Mouse (Mus musculus): ENCODE measurements around the gene Atp2a1. TPM values are rescaled to one million over a fixed set of nuclear protein-coding genes. Genes with fewer than 3 reads are reported as not detected.

Gene Atp2a1
- polyA plus RNA-seq (2014; fragmentation: Illumina TruSeq; extraction: RNeasy Lipid Tissue Mini Kit (QIAGEN cat#74804); ENCODE audit: low read depth, low replicate concordance) = 0.65 TPM

GRCm38 (mm10) chr7:126463004-126463403 is at the start of gene Atp2a1:
Gene Atp2a1 (minus strand): TSS chr7:126463108.

GRCm38 (mm10) chr7:126503273-126503878 is 40.5 kb upstream of the Atp2a1 start, which contains the start of gene Atxn2l:
Gene Atxn2l (minus strand): TSS chr7:126503437.

GRCm38 (mm10) chr7:126487052-126487483 is 24.2 kb upstream of the Atp2a1 start, which contains the start of gene Tufm:
Gene Tufm (plus strand): TSS chr7:126487361.

DNA sequence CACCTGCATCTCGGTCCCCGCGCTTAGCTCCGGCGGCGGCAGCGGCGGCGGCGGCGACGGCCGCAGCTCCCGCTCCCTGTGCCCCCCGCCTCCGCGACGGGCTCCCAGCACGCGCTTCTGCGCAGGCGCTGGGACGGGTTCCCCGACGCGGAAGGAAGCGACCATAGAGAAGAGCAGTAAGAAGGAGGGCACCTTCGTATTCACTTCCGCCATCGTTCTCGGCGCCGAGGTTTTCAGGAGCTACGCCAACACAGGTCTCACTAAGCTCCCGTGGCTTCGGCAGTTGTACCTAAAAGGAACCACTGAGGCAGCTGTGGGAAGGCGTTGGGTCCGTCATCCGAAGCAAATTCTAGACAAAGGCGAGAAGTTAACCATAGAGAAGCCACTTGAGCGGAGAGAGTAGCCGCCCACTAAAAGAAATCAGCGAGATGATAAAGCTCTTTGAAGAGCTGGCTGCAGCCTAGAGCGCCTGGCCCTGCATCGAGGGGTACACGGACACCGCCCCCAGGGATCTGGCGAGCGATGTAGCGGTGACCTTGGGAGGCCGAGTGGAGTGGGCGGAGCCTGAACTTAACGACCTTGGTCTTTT is 12.2 kb upstream of the Atp2a1 start, which contains the start of gene Sh2b1:
Sh2b1 (minus strand) TSS at position 432 of the 589 bp plus-strand sequence.

DNA sequence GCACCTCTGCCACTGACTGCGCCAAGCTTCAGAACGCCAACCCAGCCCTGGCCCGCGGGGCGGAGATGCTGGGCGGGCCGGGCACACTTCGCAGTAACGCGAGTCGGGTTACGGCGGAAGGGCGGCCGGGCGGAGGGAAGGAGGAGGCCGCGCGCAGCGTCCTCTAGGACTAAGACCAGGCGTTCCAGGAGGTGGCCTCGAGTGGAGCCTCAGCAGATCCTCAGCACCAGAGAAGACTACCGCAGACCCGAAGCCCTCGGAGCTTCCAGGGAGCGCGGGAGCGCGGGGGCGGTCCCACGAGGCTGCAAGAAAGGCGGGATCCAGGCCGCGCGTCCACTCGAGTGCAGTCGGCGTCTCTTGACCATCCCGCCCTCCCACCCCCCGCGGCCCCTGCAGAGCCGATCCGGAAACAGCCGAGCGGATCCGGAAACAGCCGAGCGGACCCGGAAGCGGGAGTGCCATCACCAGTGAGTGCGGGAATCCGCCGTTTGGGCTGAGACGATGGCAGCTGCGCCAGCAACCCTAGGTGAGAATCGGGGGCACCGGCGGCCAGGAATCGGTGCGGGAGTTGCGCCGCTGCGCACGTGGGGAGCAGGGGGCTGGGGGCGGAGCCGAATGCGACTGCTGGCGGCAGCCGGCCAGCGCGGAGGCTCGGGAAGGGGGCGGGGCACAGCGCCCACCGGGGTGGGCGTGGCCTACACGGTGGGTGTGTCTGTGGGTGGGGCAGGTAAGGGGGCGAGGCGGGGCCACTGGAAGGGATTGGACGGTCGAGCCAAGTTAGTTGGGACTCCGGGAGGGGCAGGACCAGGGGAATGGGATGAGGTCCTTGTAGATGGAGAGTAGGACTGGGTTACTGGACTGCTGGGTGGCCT is 34.0 kb downstream of the Atp2a1 start, which contains the start of gene Rabep2:
Rabep2 (plus strand) TSS at position 129 of the 872 bp plus-strand sequence.

DNA sequence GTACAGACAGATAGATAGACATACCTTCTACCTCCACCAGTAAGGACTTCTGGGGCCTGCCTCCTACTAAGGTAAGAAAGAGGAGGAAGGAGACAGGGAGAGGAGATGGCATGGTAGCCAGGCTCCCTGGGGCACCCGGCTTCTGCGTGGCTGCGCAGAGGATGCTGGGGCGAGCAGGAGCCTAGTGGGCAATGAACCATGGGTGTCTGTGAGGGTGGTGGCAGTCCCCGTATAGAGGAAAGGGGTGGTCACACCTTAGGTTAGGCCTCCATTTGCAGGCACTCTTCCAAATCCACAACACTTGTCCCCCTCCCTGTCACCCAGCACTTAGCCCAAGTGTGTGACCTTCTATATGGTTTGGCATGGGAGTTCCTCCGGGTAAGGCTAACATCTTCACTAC is 48.2 kb downstream of the Atp2a1 start, which contains the start of gene Cd19:
Cd19 (minus strand) TSS at position 165 of the 400 bp plus-strand sequence.

DNA sequence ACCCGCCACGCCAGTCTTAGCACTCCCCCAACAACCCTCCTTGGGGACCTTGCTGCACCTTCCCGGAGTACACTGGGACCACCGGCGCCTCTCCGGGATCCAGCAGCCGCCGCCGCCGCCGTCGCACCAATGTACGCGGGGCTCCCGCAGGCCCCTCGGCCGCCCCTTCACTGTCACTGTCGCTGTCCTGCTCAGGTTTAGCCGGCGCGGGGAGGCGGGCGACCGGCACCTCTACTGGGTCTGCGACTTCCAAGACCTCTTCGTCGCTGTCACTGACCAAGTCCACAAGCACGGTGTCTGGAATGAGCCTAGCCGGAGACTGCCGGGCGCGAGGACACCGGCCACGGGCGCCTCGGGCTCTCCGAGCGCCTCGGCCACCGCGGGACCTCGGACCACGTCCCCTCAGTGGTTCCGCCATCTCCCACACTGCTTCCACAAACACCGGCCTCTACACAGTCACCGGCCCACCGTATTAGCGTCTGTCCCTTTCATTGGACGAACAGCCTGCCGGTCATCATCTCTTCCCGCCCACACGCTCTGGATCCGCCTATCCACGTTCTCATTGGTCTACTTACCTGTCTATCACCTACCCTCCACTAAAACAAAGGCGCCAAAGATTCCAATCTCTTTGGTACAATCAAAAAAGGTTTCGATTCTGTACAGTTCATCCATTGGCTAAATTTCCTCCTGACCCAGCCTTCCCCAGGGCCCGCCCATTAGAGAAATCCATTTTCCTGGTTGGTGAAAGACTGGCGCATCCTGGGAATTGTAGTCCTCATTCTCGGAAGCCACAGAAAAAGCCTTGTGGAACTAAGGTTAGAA is 66.4 kb downstream of the Atp2a1 start, which contains the start of gene Nfatc2ip:
Nfatc2ip (minus strand) TSS at position 440 of the 822 bp plus-strand sequence.

Other genes with a start within 250 kb of the Atp2a1 start
- 27.2 TPM for gene Sbk1, start 190.5 kb downstream of the Atp2a1 start, polyA plus RNA-seq (2014; fragmentation: Illumina TruSeq; extraction: RNeasy Lipid Tissue Mini Kit (QIAGEN cat#74804); ENCODE audit: low read depth, low replicate concordance)
- gene Lat, start 93.5 kb downstream of the Atp2a1 start, polyA plus RNA-seq (2014; fragmentation: Illumina TruSeq; extraction: RNeasy Lipid Tissue Mini Kit (QIAGEN cat#74804); ENCODE audit: low read depth, low replicate concordance) = 8.0 TPM
- 38.3 TPM for gene Spns1, start 85.7 kb downstream of the Atp2a1 start, polyA plus RNA-seq (2014; fragmentation: Illumina TruSeq; extraction: RNeasy Lipid Tissue Mini Kit (QIAGEN cat#74804); ENCODE audit: low read depth, low replicate concordance)
- 6.3 TPM for gene Nfatc2ip, start 66.4 kb downstream of the Atp2a1 start, polyA plus RNA-seq (2014; fragmentation: Illumina TruSeq; extraction: RNeasy Lipid Tissue Mini Kit (QIAGEN cat#74804); ENCODE audit: low read depth, low replicate concordance)
- 0.32 TPM for gene Cd19, start 48.2 kb downstream of the Atp2a1 start, polyA plus RNA-seq (2014; fragmentation: Illumina TruSeq; extraction: RNeasy Lipid Tissue Mini Kit (QIAGEN cat#74804); ENCODE audit: low read depth, low replicate concordance)
- gene Rabep2, start 34.3 kb downstream of the Atp2a1 start, polyA plus RNA-seq (2014; fragmentation: Illumina TruSeq; extraction: RNeasy Lipid Tissue Mini Kit (QIAGEN cat#74804); ENCODE audit: low read depth, low replicate concordance) = 23.2 TPM
- 33.4 TPM for gene Sh2b1, start 12.3 kb upstream of the Atp2a1 start, polyA plus RNA-seq (2014; fragmentation: Illumina TruSeq; extraction: RNeasy Lipid Tissue Mini Kit (QIAGEN cat#74804); ENCODE audit: low read depth, low replicate concordance)
- 73.7 TPM for gene Tufm, start 24.3 kb upstream of the Atp2a1 start, polyA plus RNA-seq (2014; fragmentation: Illumina TruSeq; extraction: RNeasy Lipid Tissue Mini Kit (QIAGEN cat#74804); ENCODE audit: low read depth, low replicate concordance)
- gene Atxn2l, start 40.3 kb upstream of the Atp2a1 start, polyA plus RNA-seq (2014; fragmentation: Illumina TruSeq; extraction: RNeasy Lipid Tissue Mini Kit (QIAGEN cat#74804); ENCODE audit: low read depth, low replicate concordance) = 84.6 TPM
- 119 TPM for gene Eif3c, start 103.3 kb upstream of the Atp2a1 start, polyA plus RNA-seq (2014; fragmentation: Illumina TruSeq; extraction: RNeasy Lipid Tissue Mini Kit (QIAGEN cat#74804); ENCODE audit: low read depth, low replicate concordance)
- gene Apobr, start 121.8 kb upstream of the Atp2a1 start, polyA plus RNA-seq (2014; fragmentation: Illumina TruSeq; extraction: RNeasy Lipid Tissue Mini Kit (QIAGEN cat#74804); ENCODE audit: low read depth, low replicate concordance) = 34.2 TPM
- gene Cln3, start 122.7 kb upstream of the Atp2a1 start, polyA plus RNA-seq (2014; fragmentation: Illumina TruSeq; extraction: RNeasy Lipid Tissue Mini Kit (QIAGEN cat#74804); ENCODE audit: low read depth, low replicate concordance) = 55.2 TPM
- 0.42 TPM for gene Il27, start 131.8 kb upstream of the Atp2a1 start, polyA plus RNA-seq (2014; fragmentation: Illumina TruSeq; extraction: RNeasy Lipid Tissue Mini Kit (QIAGEN cat#74804); ENCODE audit: low read depth, low replicate concordance)
- 112 TPM for gene Nupr1, start 167.8 kb upstream of the Atp2a1 start, polyA plus RNA-seq (2014; fragmentation: Illumina TruSeq; extraction: RNeasy Lipid Tissue Mini Kit (QIAGEN cat#74804); ENCODE audit: low read depth, low replicate concordance)
- gene Sgf29, start 186.2 kb upstream of the Atp2a1 start, polyA plus RNA-seq (2014; fragmentation: Illumina TruSeq; extraction: RNeasy Lipid Tissue Mini Kit (QIAGEN cat#74804); ENCODE audit: low read depth, low replicate concordance) = 23.6 TPM
- 157 TPM for gene Sult1a1, start 213.3 kb upstream of the Atp2a1 start, polyA plus RNA-seq (2014; fragmentation: Illumina TruSeq; extraction: RNeasy Lipid Tissue Mini Kit (QIAGEN cat#74804); ENCODE audit: low read depth, low replicate concordance)
- 28.1 TPM for gene Bola2, start 232.3 kb upstream of the Atp2a1 start, polyA plus RNA-seq (2014; fragmentation: Illumina TruSeq; extraction: RNeasy Lipid Tissue Mini Kit (QIAGEN cat#74804); ENCODE audit: low read depth, low replicate concordance)
- gene Slx1b, start 232.7 kb upstream of the Atp2a1 start, polyA plus RNA-seq (2014; fragmentation: Illumina TruSeq; extraction: RNeasy Lipid Tissue Mini Kit (QIAGEN cat#74804); ENCODE audit: low read depth, low replicate concordance) = 15.2 TPM
- gene Coro1a, start 244.7 kb upstream of the Atp2a1 start, polyA plus RNA-seq (2014; fragmentation: Illumina TruSeq; extraction: RNeasy Lipid Tissue Mini Kit (QIAGEN cat#74804); ENCODE audit: low read depth, low replicate concordance) = 29.4 TPM